Mouse (Mus musculus) testis, adult 2 months (tissue): ENCODE measurements around the gene Cfd.

Experiments
- CTCF ChIP-seq: fragments of 200-500 bp; IDR thresholded peaks from 2 replicates; pipeline ENCODE4 v1.5.1; 2012; ENCODE audit warnings: low read depth, mild to moderate bottlenecking, inconsistent platforms, low read length, moderate library complexity; ENCODE audit not compliant: control insufficient read depth, insufficient read depth, insufficient replicate concordance
- POLR2A ChIP-seq: fragments of 200-500 bp; IDR thresholded peaks from 2 replicates; pipeline ENCODE4 v1.6.1; 2012; ENCODE audit warnings: low read depth, mild to moderate bottlenecking, inconsistent platforms, low read length, moderate library complexity; ENCODE audit not compliant: control insufficient read depth

GRCm38 (mm10) chr10:79934794-79935569 lies 44.3 kb downstream of the Cfd start:
- TF ChIP-seq CTCF (no peak), POLR2A (no peak)
